Mouse (Mus musculus): ENCODE results near the gene Ndufa11. TPM values are rescaled to one million over a fixed set of nuclear protein-coding genes. Genes with fewer than 3 reads are reported as not detected.
A peak's percentile ranks its signal among the peaks of the same experiment; 100 is the strongest.

Gene Ndufa11
- polyA plus RNA-seq, 1 experiment from 2014 or later: 595 TPM

DNA sequence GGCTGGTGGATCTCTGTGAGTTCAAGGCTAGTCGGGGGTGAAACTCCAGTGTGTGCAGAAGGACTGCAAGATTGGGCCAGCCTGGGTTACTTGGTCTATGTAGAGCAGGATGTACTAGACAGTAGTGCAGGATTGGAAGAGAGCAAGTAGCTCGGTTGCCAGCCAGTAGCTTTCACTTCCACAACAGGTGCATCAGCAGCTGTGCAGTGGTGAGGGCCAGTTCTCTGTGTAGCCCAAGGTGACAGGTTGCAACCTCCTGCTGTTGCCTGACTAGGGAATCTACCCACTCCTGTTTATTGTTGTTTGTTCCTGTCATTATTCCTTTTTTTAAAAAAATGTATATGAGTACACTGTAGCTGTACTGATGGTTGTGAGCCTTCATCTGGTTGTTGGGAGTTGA, 28.9 kb upstream of the Ndufa11 start:
- 90% methylated on average over 2 of the region's 2 CpGs for WGBS
- H3K4me2 ChIP-seq (replicated peaks; ENCODE audit: low read depth): no peak overlapping the region
- H3K9me3 ChIP-seq (ENCODE audit: control insufficient read depth, low read length): no peaks in the 10 kb centered on the region
- no peak overlapping the region for H3K27ac ChIP-seq (replicated peaks)
- ATAC-seq (ENCODE audit: low FRiP score, low TSS enrichment): no peak
- no peak overlapping the region for H3K9ac ChIP-seq (ENCODE audit: low read length)
- H3K4me3 ChIP-seq (ENCODE audit: low read depth, low read length): no peak overlapping the region
- no peaks in the 10 kb centered on the region for H3K4me1 ChIP-seq (replicated peaks; ENCODE audit: control insufficient read depth, insufficient read depth)
- DNase-seq (ENCODE audit: low spot score): no peak
- H3K36me3 ChIP-seq (ENCODE audit: control insufficient read depth, insufficient read depth, low read length): peaks cover 14% of the 10 kb centered on the region; the same call in 1 of the 2 replicates
- no peaks in the 10 kb centered on the region for H3K27me3 ChIP-seq (ENCODE audit: control insufficient read depth, insufficient read depth, low read length)
- TF ChIP-seq EP300 (optimal IDR thresholded peaks at IDR 0.05) (no peak), CTCF (IDR thresholded peaks at IDR 0.05; ENCODE audit: low read depth) (no peak)

GRCm38 (mm10) chr17:56693395-56693794, 24.2 kb upstream of the Ndufa11 start:
- Histone ChIP-seq H3K27ac (replicated peaks) (no peak overlapping the region), H3K9ac (ENCODE audit: low read length) (no peak overlapping the region), H3K27me3 (ENCODE audit: control insufficient read depth, insufficient read depth, low read length) (no peaks in the 10 kb centered on the region), H3K4me2 (replicated peaks; ENCODE audit: low read depth) (no peak overlapping the region), H3K4me3 (ENCODE audit: low read depth, low read length) (no peak overlapping the region), H3K4me1 (replicated peaks; ENCODE audit: control insufficient read depth, insufficient read depth) (no peaks in the 10 kb centered on the region), H3K36me3 (ENCODE audit: control insufficient read depth, insufficient read depth, low read length) (peaks cover 17% of the 10 kb centered on the region), H3K9me3 (ENCODE audit: control insufficient read depth, low read length) (no peaks in the 10 kb centered on the region)
- ATAC-seq (ENCODE audit: low FRiP score, low TSS enrichment) (no peak), DNase-seq (ENCODE audit: low spot score) (no peak)
- WGBS: 62% methylated on average over 1 of the region's 1 CpGs
- TF ChIP-seq EP300 (optimal IDR thresholded peaks at IDR 0.05): no peak
- no peak for TF ChIP-seq CTCF (IDR thresholded peaks at IDR 0.05; ENCODE audit: low read depth)

DNA sequence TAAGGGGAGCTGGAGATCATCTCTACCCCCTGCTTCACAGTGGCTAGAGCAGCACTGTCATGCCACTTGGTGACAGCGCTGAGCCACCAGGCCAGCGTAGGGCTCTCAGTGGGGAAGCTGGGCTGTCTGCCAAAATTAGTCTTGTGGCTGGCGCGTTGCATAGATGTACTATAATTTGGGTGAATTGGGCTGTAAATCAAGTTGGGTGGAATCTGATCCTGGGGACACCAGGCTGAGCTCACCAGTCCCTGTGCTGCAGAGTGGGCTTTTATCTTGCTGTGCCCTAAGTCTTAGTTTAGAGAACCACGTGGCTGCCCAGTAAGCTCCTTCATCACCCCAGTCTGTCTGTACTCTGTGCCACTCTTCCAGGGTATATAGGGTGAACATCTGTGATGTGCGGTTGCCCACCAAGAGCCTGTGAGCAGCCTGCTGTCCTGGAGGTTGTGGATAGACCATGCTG, 23.7 kb upstream of the Ndufa11 start:
- ATAC-seq (ENCODE audit: low FRiP score, low TSS enrichment) (no peak), DNase-seq (ENCODE audit: low spot score) (no peak)
- Histone ChIP-seq H3K9me3 (ENCODE audit: control insufficient read depth, low read length) (no peaks in the 10 kb centered on the region), H3K27ac (replicated peaks) (no peak overlapping the region), H3K4me2 (replicated peaks; ENCODE audit: low read depth) (no peak overlapping the region), H3K36me3 (ENCODE audit: control insufficient read depth, insufficient read depth, low read length) (peaks cover 20% of the 10 kb centered on the region), H3K9ac (ENCODE audit: low read length) (peak overlapping the region; percentile 13; the same call in 1 of the 2 replicates), H3K4me1 (replicated peaks; ENCODE audit: control insufficient read depth, insufficient read depth) (no peaks in the 10 kb centered on the region), H3K27me3 (ENCODE audit: control insufficient read depth, insufficient read depth, low read length) (no peaks in the 10 kb centered on the region), H3K4me3 (ENCODE audit: low read depth, low read length) (no peak overlapping the region)
- TF ChIP-seq EP300 (optimal IDR thresholded peaks at IDR 0.05): no peak
- TF ChIP-seq CTCF (IDR thresholded peaks at IDR 0.05; ENCODE audit: low read depth): peak; percentile 15; the same call in 1 of the 2 replicates
- WGBS: 48% methylated on average over 6 of the region's 6 CpGs

DNA sequence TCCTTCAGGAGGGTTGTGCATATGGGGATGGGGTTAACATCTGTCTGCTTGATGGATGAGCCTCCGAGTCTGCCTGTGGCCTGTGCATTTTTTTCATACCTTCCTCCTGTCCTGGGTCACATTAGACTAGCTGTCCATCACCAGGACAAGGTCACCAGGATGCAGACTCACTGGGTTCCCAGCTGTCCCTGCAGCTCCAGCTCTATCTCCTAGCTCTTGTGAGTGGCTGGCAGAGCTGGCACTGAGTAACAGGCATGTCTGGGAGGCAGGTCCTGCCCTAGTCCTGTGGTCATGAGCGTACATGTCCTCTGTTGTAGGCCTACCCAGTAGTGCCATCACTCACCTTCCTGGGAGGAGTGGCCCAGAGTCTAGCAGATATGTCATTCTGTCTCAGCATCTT, 17.1 kb upstream of the Ndufa11 start:
- H3K4me3 ChIP-seq (ENCODE audit: low read depth, low read length): no peak overlapping the region
- TF ChIP-seq EP300 (optimal IDR thresholded peaks at IDR 0.05) (no peak), CTCF (IDR thresholded peaks at IDR 0.05; ENCODE audit: low read depth) (no peak)
- no peak for DNase-seq (ENCODE audit: low spot score)
- 56% methylated on average over 2 of the region's 2 CpGs for WGBS
- no peaks in the 10 kb centered on the region for H3K27me3 ChIP-seq (ENCODE audit: control insufficient read depth, insufficient read depth, low read length)
- H3K27ac ChIP-seq (replicated peaks): no peak overlapping the region
- H3K36me3 ChIP-seq (ENCODE audit: control insufficient read depth, insufficient read depth, low read length): peaks cover 55% of the 10 kb centered on the region
- no peak overlapping the region for H3K4me2 ChIP-seq (replicated peaks; ENCODE audit: low read depth)
- no peaks in the 10 kb centered on the region for H3K9me3 ChIP-seq (ENCODE audit: control insufficient read depth, low read length)
- ATAC-seq (ENCODE audit: low FRiP score, low TSS enrichment): no peak
- no peaks in the 10 kb centered on the region for H3K4me1 ChIP-seq (replicated peaks; ENCODE audit: control insufficient read depth, insufficient read depth)
- no peak overlapping the region for H3K9ac ChIP-seq (ENCODE audit: low read length)

GRCm38 (mm10) chr17:56703038-56703437, 14.5 kb upstream of the Ndufa11 start:
- H3K4me2 ChIP-seq (replicated peaks; ENCODE audit: low read depth): no peak overlapping the region
- ATAC-seq (ENCODE audit: low FRiP score, low TSS enrichment): no peak
- H3K4me3 ChIP-seq (ENCODE audit: low read depth, low read length): no peak overlapping the region
- no peaks in the 10 kb centered on the region for H3K4me1 ChIP-seq (replicated peaks; ENCODE audit: control insufficient read depth, insufficient read depth)
- no peaks in the 10 kb centered on the region for H3K9me3 ChIP-seq (ENCODE audit: control insufficient read depth, low read length)
- no peaks in the 10 kb centered on the region for H3K27me3 ChIP-seq (ENCODE audit: control insufficient read depth, insufficient read depth, low read length)
- no peak for TF ChIP-seq EP300 (optimal IDR thresholded peaks at IDR 0.05)
- TF ChIP-seq CTCF (IDR thresholded peaks at IDR 0.05; ENCODE audit: low read depth): no peak
- H3K27ac ChIP-seq (replicated peaks): no peak overlapping the region
- peaks cover 70% of the 10 kb centered on the region for H3K36me3 ChIP-seq (ENCODE audit: control insufficient read depth, insufficient read depth, low read length)
- DNase-seq (ENCODE audit: low spot score): no peak
- 86% methylated on average over 4 of the region's 4 CpGs for WGBS
- no peak overlapping the region for H3K9ac ChIP-seq (ENCODE audit: low read length)

DNA sequence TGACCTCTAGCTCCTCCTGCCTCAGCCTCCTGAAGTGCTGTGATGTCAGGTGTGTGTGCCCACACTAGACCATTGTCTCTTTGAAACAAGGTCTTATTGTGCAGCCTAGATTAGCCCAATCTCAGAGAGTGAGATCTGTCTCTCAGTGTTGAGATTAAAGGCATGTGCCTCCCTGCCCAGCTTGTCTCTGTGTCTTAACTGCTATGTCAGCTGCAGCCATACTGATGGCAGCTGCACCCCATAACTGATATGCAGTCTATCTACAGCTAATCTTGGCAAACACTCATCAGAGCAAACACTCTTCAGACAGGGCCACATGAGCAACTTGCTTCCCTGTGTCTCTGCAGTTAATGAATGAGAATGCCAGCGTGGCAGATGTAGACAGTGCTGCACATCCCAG, 11.1 kb upstream of the Ndufa11 start:
- peaks cover 67% of the 10 kb centered on the region for H3K36me3 ChIP-seq (ENCODE audit: control insufficient read depth, insufficient read depth, low read length)
- no peaks in the 10 kb centered on the region for H3K4me1 ChIP-seq (replicated peaks; ENCODE audit: control insufficient read depth, insufficient read depth)
- H3K27ac ChIP-seq (replicated peaks): no peak overlapping the region
- no peak for TF ChIP-seq EP300 (optimal IDR thresholded peaks at IDR 0.05)
- no peak for TF ChIP-seq CTCF (IDR thresholded peaks at IDR 0.05; ENCODE audit: low read depth)
- H3K27me3 ChIP-seq (ENCODE audit: control insufficient read depth, insufficient read depth, low read length): no peaks in the 10 kb centered on the region
- H3K9ac ChIP-seq (ENCODE audit: low read length): no peak overlapping the region
- H3K4me3 ChIP-seq (ENCODE audit: low read depth, low read length): no peak overlapping the region
- ATAC-seq (ENCODE audit: low FRiP score, low TSS enrichment) (no peak), DNase-seq (ENCODE audit: low spot score) (no peak)
- H3K9me3 ChIP-seq (ENCODE audit: control insufficient read depth, low read length): no peaks in the 10 kb centered on the region
- WGBS: 95% methylated on average over 1 of the region's 1 CpGs
- no peak overlapping the region for H3K4me2 ChIP-seq (replicated peaks; ENCODE audit: low read depth)

Data from stomach, postnatal 0 days (tissue).